Mouse (Mus musculus) activated CD4-positive, CD25-positive, alpha-beta regulatory T cell (primary cell): Measurements from ENCODE around the gene Rps2. TPM values are rescaled to one million over a fixed set of nuclear protein-coding genes. Genes with fewer than 3 reads are reported as not detected.

Source experiments
- polyA plus RNA-seq, 2 experiments: library from polyadenylated mRNA; unstranded; fragments of 100-300 nt; shearing (Covaris generic); gene quantifications; one replicate each; pipeline ENCODE4 v1.2.1; 2017

The Rps2 gene
- 1,000 to 10,000 TPM in 1 of 2 experiments, 100 to 1,000 TPM in 1; 636 to 1,022 TPM for polyA plus RNA-seq

DNA sequence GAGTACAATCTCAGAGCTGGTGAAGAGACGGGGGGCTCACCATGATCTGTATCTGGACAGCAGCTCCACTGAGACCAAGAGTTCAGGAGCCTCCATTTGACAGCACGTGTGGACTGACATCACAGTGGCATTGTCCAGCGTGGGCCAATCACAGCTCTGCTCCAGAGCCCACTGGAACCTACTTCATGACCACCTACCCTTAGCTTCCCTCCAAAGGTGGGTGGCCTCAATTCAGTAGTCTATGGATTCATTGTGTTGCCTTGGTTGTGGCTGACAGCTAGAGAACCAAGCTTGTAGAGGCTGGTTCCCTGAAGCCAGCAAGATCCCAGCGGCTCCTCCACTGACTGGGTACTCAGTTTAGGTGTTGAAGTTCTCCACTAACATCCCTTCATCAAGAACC is at the start of gene Rps2, which contains the start of gene Rnf151:
Gene Rps2, plus strand, starts transcription at position 174 of the 400 bp plus-strand sequence.
Gene Rnf151, minus strand, starts transcription at position 121 of the 400 bp plus-strand sequence.

DNA sequence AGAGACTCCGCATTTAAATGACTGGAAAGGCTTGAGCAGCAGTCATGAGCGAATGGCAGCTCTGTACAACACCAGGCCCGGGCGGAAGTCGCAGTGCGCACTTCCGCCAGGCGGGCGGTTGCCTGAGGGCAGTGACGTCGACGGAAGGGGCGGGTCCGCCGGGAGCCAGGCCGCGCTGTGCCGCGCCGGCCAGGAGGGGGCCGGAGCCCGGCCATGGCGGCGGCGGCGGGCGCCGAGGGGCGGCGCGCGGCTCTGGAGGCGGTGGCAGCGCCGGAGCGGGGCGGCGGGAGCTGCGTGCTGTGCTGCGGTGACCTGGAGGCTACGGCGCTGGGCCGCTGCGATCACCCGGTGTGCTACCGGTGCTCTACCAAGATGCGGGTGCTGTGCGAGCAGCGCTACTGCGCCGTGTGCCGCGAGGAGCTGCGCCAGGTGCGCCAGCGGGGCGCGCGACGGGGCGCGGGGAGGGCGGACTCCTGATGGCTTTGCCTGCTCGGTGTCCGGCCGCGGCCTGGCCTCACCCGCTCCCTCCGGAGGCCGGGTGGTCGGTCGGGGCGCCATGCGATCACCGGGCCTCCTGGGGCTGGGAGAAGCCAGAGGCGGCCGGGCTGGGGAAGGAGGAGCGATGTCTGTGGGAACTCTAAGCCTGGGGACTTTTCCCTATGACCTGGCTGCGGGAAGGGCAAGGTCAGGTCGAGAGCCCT is 48.2 kb upstream of the Rps2 start, which contains the start of gene Zfp598:
Gene Zfp598, plus strand, starts transcription at position 143 of the 701 bp plus-strand sequence.

DNA sequence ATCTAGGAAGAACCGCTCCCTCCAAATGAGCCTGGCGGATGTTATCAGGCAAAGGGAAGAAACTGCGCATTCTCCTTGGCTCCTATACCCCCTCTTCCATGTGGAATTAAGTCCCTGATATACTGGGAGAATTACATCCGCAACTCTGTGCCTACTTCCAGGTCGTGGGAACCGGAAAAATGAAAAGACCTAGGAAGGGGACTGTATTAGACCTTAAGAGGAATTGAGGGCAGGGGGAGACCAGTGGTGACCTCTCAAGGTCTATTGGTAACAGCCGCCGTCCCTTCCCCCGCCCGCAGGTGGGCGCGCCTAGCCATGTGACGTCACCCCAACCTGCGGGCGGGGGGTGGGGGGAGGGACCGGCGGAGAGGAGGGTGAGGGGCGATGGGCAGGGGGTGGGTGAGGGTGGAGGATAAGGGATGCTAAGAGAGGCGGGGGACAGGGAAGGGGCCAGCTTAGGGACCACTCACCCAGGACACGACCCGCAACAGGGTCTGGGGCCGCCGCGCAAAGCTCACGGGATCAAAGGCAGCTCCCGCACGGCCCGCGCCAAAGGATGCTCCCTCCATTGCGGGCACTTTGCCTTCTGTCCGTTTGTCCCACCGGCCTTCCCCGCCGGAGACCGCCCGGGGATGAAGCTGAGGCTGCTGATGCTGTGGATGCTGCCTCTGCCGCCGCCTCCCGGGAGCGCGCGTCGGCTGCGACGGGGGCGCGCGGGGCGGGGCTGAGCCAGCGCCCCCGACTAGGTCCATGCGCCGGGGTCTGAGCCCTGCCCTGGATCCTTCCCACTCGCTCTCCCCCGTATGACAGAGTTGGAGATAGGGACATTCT is 28.4 kb upstream of the Rps2 start, which contains the start of gene Syngr3:
Gene Syngr3, minus strand, starts transcription at position 705 of the 831 bp plus-strand sequence.

DNA sequence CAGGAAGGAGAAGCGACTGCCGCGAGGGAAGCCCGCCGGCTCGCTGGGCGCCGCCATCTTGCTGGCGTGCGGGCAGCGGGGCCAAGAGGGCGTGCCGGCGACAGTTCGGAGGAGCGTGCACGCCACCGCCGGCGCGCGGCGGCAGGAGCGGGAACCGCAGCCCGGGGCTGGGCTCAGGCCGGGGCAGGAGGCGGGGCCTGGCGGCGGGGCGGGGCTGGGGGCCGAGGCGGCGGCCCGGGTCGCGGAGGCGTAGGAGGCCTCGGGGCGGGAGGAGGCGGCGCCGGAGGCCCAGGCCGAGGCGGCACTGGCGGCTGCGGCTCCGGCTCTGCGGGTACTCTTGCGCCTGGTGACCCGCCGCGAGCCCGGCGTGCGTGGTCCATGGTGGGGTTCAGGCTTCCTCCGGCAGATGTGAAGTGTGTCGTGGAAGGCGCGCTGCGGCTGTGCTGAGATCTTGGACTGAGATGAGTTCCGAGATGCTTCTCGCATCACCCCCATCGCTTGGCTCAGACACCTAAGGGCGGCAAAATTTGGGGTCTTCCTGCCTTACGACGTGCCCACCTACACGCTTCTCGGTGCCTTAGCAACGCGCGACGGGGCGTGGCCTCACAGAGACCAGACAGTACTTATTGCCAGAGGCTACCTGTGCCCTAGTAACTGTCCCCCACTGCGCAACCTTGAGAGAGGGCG is 21.8 kb upstream of the Rps2 start, which contains the start of the genes Gfer and Noxo1:
Gene Gfer, minus strand, starts transcription at position 146 of the 687 bp plus-strand sequence.
Gene Noxo1, plus strand, starts transcription at position 224 of the 687 bp plus-strand sequence.

DNA sequence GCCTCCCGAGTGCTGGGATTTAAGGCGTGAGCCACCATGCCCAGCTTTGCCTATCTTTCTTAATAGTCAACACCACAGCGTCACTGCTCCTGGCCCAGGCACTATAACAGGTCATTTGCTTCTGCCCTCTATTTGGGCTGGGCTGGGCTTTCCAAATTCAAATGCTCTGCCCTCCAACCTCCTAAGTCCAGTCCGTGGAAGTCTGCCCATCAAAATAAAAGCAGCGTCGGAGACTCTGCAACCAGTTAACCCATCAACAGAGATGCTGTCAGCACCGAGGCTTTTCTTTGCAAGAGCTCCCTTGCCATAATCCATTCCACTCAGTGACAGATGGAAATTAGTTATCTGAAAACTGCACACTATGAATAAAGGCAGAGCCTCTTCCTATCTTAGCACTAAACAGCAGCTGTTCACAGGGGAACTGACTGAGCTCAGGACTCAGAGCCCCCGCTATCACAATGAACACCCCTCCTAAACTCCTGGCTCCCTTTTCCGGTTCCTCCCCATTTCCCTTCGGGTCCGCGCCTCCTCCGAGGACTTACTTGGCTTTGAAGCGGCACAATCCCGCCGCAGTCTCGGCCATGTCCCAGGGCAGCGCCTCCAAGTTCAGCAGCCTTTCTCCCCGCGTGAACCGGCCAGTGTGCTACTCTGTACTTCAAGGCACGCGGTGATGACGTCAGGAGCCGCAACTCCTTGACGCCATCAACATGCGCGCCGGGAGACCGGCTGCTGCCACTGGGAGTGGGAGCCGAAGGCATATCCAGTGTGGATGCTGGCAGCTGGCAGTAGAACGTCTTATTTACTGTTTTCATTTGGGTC is 10.7 kb upstream of the Rps2 start, which contains the start of gene Tbl3:
Gene Tbl3, minus strand, starts transcription at position 679 of the 819 bp plus-strand sequence.

DNA sequence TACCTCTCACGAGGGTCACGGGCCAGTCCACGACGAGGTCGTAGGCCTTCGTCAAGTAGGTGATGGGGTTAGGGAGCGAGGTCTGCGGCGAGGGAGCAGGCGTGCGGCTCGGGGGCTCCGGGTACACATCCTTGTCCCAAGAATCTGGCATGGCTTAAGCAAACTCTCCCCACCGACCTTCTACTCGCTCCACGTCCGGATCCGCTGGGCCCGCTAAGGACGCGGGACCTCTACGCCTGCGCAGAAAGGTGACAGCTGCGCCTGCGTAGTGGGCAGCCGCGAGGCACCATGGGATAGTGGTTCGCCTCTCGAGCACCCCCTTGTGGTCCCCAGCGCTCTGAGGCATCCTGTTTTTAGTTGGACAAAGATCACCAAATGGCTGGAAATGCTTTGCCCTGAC is 6.3 kb downstream of the Rps2 start, which contains the start of gene Ndufb10:
Gene Ndufb10, minus strand, starts transcription at position 295 of the 400 bp plus-strand sequence.

DNA sequence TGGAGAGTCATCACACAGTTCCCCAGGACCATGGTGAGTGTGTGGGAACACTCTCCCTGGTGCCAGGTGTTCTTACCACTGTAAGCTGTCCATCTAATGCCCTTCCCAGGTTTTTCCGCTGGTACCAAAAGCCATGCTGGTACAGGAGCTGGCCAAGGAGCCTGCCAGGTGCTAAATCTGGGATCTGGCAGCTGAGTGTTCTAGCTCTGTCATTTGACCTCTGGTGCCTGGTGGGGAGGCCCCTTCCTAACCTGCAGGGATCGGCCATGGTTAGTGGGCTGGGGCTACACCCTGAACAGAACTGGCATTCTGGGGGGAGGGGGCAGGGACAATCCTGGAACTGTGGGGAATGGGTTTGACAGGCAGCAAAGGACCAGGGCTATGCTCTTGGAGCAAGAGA is 9.7 kb downstream of the Rps2 start, which contains the start of gene Rpl3l:
Gene Rpl3l, plus strand, starts transcription at position 203 of the 400 bp plus-strand sequence.

DNA sequence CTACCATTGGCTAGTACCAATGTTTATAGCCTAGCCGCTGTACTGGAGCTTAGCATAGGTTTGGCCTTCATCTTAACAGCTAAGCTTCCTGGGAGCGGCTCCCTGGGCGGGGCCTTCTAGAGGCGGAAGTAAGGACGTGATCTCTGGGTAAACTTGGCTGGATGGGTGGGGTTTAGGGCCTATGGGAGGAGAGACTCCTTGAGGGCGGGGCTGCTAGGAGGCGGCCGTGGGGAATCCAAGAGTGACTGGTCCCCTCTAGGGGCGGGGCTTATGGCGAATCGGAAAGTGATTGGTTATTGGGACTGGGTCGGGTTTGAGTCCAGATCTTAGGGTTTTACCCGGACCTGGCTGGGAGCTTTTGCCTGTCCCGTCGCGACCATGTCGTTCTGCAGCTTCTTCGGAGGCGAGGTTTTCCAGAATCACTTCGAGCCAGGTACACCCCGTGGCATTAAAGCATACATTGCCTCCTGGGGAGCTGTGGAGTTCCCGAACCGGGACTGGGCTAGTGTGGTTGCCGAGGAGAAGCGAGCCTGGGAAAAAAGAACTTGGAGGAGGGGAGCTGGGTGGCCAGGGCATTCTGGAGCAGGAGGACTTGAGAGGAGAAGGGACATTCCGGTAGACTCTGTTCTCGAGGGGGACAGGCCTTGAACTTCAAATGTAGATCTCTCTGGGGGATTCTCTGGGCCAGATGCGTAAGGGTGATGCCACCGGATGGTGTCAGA is 18.6 kb downstream of the Rps2 start, which contains the start of gene Msrb1:
Gene Msrb1, plus strand, starts transcription at position 313 of the 722 bp plus-strand sequence.

DNA sequence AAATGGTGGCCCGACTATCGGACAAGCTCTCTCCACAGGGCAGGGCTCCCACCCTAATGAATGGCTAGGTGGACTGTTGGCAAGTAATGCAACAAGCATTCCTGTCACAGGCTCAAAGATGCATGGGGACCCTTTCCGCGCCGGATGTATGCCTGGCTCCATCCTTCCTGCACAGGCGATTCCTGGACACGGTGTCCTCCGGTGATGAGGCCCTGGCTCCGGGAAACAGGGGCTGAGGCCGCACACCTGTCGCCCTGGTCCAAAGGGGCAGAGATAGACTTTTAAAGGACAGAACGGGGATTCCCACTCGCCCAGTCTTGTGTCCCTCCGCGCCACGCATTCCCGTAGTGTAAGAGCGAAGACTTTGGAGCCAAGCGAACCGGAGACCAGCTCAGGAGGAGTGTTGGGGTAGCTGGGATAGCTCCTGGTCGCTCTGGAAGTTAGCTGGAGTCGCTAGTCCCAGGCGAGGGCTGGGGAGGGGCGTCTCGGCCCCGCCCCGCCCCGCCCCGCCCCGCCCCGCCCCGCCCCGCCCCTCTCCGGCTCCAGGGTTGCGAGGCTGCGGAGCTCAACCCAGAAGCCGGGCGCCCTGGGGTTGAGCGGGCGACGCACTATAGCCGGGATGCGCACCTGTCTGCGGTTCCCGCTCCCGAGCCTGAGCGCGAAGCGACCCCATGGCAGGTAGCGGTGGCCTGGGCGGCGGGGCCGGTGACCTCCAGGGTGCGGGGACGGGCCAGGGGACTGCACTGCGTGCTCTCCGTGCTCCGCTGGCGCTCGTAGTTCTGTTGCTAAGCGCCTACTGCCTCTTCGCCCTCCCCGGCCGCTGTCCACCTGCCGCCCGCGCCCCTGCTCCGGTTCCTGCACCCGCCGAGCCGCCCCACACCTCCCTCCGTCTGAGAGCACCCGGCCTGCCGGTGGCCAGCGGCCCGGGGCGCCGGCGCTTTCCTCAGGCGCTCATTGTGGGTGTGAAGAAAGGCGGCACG is 34.8 kb downstream of the Rps2 start, which contains the start of gene Hs3st6:
Gene Hs3st6, plus strand, starts transcription at position 574 of the 980 bp plus-strand sequence.

Other genes with a start within 250 kb of the Rps2 start
- 10 to 100 TPM; 70.0 to 73.0 TPM for gene E4f1, start 247.8 kb upstream of the Rps2 start, polyA plus RNA-seq
- gene Pgp, start 247.7 kb upstream of the Rps2 start, polyA plus RNA-seq, result 10 to 100 TPM; 40.8 to 46.2 TPM
- not detected for gene Bricd5, start 244.2 kb upstream of the Rps2 start, polyA plus RNA-seq
- 10 to 100 TPM; 21.0 to 27.6 TPM for gene Mlst8, start 239.0 kb upstream of the Rps2 start, polyA plus RNA-seq
- gene Caskin1, start 229.5 kb upstream of the Rps2 start, polyA plus RNA-seq, result under 1 TPM; 0.12 to 0.76 TPM
- 10 to 100 TPM; 64.2 to 74.9 TPM for gene Traf7, start 190.2 kb upstream of the Rps2 start, polyA plus RNA-seq
- 10 to 100 TPM in 1 of 2 experiments, 1 to 10 TPM in 1; 6.7 to 13.8 TPM for gene Rab26, start 183.9 kb upstream of the Rps2 start, polyA plus RNA-seq
- 10 to 100 TPM; 25.4 to 40.3 TPM for gene Pkd1, start 168.3 kb upstream of the Rps2 start, polyA plus RNA-seq
- 10 to 100 TPM; 29.8 to 34.8 TPM for gene Tsc2, start 85.5 kb upstream of the Rps2 start, polyA plus RNA-seq
- gene Nthl1, start 85.4 kb upstream of the Rps2 start, polyA plus RNA-seq, result 1 to 10 TPM; 3.1 to 6.3 TPM
- under 1 TPM in 1 of 2 experiments, not detected in 1; 0.45 TPM for gene Slc9a3r2, start 67.8 kb upstream of the Rps2 start, polyA plus RNA-seq
- gene Npw, start 59.7 kb upstream of the Rps2 start, polyA plus RNA-seq, result under 1 TPM in 1 of 2 experiments, not detected in 1; 0.35 TPM
- 10 to 100 TPM; 14.7 to 16.2 TPM for gene Zfp598, start 48.4 kb upstream of the Rps2 start, polyA plus RNA-seq
- 1 to 10 TPM in 1 of 2 experiments, under 1 TPM in 1; 0.92 to 1.0 TPM for gene Syngr3, start 28.2 kb upstream of the Rps2 start, polyA plus RNA-seq
- 10 to 100 TPM; 34.1 to 41.6 TPM for gene Gfer, start 22.0 kb upstream of the Rps2 start, polyA plus RNA-seq
- 1 to 10 TPM; 1.3 to 1.4 TPM for gene Noxo1, start 21.9 kb upstream of the Rps2 start, polyA plus RNA-seq
- 10 to 100 TPM; 50.5 to 56.8 TPM for gene Tbl3, start 10.5 kb upstream of the Rps2 start, polyA plus RNA-seq
- under 1 TPM; 0.18 to 0.50 TPM for gene Rnf151, start 53 bp upstream of the Rps2 start, polyA plus RNA-seq
- 100 to 1,000 TPM; 191 to 287 TPM for gene Ndufb10, start 6.4 kb downstream of the Rps2 start, polyA plus RNA-seq
- gene Rpl3l, start 9.7 kb downstream of the Rps2 start, polyA plus RNA-seq, result under 1 TPM; 0.16 to 0.18 TPM
- 10 to 100 TPM; 20.5 to 22.6 TPM for gene Msrb1, start 18.5 kb downstream of the Rps2 start, polyA plus RNA-seq
- not detected for gene Hs3st6, start 34.9 kb downstream of the Rps2 start, polyA plus RNA-seq
- gene Meiob, start 86.2 kb downstream of the Rps2 start, polyA plus RNA-seq, result not detected
- gene Hagh, start 122.0 kb downstream of the Rps2 start, polyA plus RNA-seq, result 10 to 100 TPM; 31.4 to 43.7 TPM
- gene Fahd1, start 132.2 kb downstream of the Rps2 start, polyA plus RNA-seq, result 1 to 10 TPM; 2.1 to 2.5 TPM
- not detected for gene Igfals, start 147.9 kb downstream of the Rps2 start, polyA plus RNA-seq
- gene Nubp2, start 168.2 kb downstream of the Rps2 start, polyA plus RNA-seq, result 100 to 1,000 TPM; 110 to 137 TPM
- 10 to 100 TPM; 55.8 to 76.0 TPM for gene Spsb3, start 168.5 kb downstream of the Rps2 start, polyA plus RNA-seq
- gene Eme2, start 177.0 kb downstream of the Rps2 start, polyA plus RNA-seq, result 10 to 100 TPM; 35.1 to 39.1 TPM
- 100 to 1,000 TPM in 1 of 2 experiments, 10 to 100 TPM in 1; 86.5 to 135 TPM for gene Mrps34, start 177.0 kb downstream of the Rps2 start, polyA plus RNA-seq
- gene Nme3, start 178.4 kb downstream of the Rps2 start, polyA plus RNA-seq, result 10 to 100 TPM; 51.3 to 58.1 TPM
- 10 to 100 TPM; 30.5 to 33.8 TPM for gene Mapk8ip3, start 218.9 kb downstream of the Rps2 start, polyA plus RNA-seq
- gene Jpt2, start 242.6 kb downstream of the Rps2 start, polyA plus RNA-seq, result 10 to 100 TPM; 29.2 to 35.8 TPM